Mouse (Mus musculus) cerebral cortex, adult 2 months (tissue): ENCODE data around the gene Hs3st1.

Source experiments
- WGBS: fragments of 180-500 bp; shearing (Covaris S2); methylation state at CpG from one replicate; pipeline ENCODE4 v1.1.7; 2018; 5-methylcytosine and 5-hydroxymethylcytosine counted together

Hs3st1 gene

DNA sequence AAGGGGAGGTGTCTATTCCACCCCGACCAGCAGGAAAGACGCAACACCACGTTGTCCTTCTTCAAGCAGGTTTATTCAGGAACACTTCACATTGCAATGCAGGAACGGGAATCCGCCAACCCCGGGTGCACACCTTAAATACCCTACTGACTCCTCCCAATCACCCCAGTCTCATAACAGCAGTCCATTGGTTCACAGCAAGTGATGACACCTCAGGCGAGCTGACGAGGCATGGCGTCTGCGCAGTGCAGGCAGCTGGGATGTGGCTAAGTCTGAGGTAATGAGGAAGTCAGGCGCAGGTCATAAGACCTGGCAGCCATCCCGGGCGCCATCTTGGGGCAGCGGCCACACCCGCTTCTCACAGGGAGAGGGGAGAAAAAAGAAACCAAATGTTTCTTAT lies at the start of gene Hs3st1:
Gene Hs3st1 (minus strand): TSS at position 101 of the 400 bp plus-strand sequence.
- 96% methylated on average over 15 of the region's 15 CpGs for WGBS

DNA sequence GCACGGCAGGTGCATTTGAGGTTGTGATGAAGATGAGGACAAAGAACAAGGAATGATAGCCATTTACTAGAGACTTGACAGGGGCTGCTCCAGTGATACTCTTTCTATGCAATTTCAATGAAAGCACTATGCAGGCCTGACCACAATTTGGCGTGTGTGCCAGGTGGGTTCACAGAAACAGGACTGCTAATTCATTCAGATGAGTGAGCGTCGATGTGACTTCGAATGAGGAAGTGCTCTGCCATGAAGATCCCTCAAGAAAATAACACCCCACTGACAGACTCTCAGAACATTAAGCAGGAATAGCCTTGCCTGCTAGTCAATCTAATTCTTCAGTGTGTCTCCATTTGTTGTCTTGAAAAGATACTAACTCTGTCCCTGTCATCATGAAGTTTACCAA lies 49.4 kb upstream of the Hs3st1 start:
- 75% methylated on average over 5 of the region's 5 CpGs for WGBS

DNA sequence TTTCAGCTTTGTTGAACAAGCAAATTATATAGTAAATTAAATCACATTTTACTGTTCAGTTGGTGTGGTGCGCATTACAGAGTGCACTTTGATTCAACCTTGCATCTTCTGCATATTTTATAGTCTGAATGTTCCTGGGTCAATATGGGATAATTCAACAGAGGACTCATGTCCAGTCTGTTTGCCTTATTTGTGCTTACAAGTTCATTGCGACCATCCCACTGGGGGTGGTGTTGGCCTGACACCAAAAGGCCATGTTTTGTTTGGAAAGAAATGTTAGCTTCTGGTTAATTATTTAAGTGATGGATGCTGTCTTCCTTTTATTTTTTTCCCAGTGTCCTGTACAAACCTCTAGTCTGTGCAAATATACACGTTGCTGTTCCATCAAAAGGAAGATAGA lies 48.7 kb upstream of the Hs3st1 start:
- 29% methylated on average over 3 of the region's 3 CpGs for WGBS

DNA sequence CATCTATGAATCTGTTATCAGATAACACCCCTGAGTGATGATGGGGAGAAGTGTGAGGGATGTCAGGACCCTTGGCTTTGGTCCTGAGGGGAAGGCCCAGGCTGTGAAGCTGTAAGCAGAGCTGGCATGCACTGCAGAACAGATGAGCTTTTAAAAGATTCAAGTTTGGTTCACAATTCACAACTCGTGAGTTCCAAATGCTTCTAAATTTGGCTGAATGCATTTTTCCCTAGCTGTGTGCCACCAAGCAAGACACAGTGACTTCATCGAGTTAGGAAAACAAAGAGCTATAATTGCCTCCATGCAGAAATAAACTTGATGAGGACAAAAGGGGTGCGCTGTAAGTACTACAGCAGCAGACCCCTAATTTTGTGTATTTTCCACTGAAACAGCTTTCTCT lies 48.2 kb upstream of the Hs3st1 start:
- WGBS, result 26% methylated on average over 3 of the region's 3 CpGs

- 47% methylated on average over 3 of the region's 3 CpGs for WGBS
Measured at GRCm38 (mm10) chr5:39802110-39802509, 46.8 kb upstream of the Hs3st1 start.

GRCm38 (mm10) chr5:39777094-39777710 lies 21.9 kb upstream of the Hs3st1 start:
- 48% methylated on average over 7 of the region's 7 CpGs for WGBS

GRCm38 (mm10) chr5:39771680-39772348 lies 16.5 kb upstream of the Hs3st1 start:
- 26% methylated on average over 5 of the region's 5 CpGs for WGBS

DNA sequence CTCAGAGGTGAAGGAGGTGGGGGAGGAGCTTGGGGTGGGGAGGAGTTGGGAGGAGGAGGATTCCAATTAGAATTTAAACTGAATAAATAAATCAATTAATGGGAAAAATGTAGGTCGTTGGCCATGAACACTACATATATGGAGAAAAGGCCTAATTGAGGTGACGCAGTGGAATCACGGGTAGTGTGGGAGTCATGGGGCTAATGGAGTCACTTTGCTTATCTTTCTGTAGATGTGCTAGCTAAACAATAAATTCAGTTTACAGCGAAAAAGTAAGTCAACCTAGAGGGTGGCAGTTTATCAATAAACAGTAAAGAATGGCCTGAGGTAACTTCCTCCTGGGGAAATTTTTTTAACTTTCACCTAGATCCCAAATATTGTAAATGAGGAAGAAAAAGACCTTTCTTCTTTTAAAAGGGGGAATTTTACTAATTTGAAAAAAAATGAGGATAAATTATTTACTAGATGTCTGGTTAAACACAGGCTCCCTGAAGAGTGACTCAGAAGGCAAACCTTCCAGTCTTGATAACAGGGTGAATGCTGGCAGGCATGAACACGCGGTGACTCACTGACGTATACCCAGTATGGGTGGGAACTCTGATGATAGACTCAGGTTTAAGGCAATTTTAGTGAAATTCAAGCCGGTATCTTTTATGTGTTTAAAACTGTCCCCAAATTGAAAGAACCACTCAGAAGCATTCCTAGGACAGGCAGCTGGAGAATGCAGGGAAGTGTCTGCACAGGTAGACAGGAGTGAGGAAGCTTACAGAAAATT lies 6.6 kb upstream of the Hs3st1 start:
- WGBS, result 78% methylated on average over 8 of the region's 8 CpGs

DNA sequence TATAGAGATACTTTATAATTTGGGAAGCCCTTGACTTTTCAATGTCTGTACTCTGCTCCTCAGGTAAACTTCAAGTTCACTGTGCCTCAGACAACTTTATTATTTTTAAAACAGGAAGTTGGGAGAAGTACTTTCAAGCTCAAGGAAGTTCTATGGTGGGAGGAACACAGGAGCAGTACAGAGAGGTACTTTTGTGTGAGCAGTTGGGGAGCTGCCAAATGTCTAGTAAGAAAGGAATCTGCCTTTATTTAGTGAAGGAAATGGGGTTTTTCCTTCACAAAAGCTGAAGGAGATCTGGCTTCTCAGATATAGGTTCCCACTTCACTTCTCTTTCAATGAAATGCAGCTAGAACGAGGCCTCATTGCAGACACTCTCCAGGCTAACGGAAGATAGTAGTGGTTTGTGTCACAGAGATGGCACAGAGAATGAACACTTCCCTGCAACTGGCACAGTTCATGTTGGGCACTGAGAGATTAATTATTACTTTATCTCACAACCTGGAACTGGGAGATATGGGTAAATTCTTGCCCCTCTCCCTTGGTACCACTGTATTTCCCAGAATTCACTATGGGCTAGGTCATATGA lies 3.7 kb upstream of the Hs3st1 start:
- WGBS, result 46% methylated on average over 2 of the region's 2 CpGs

GRCm38 (mm10) chr5:39736843-39737242 lies 18.4 kb downstream of the Hs3st1 start:
- 60% methylated on average over 2 of the region's 2 CpGs for WGBS

DNA sequence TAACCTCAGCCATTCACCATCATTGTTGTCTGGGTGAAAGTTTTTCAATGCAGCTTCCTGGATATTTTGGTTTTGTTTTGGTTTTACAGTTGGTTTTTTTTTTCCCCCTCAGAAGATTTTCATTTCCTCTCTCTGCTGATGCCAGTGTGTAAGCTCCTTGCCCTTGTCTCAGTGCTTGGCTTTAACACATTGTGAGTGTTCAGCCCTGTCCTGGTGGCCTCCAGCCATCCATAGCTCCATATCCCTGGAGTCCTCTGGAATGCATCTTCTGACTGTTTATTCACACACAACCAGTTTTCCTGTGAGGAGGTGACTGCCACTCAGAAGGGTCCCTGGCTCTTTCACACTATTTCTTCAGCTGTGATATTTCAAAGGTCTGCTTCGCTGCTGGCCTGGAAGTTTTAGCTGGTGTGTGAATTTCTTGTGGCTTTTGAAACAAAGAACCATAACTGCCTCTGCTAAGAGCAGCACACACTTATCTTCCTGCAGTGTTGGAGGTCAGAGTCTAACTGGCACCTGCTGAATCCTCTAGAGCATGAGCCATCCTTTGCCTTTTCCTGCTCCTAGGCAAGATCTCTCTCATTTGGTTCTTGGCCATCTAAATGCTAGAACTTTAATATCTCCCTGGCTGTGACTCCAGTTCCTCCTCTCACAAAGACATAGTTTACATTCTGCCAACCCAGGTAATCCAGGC lies 21.4 kb downstream of the Hs3st1 start:
- 76% methylated on average over 1 of the region's 1 CpGs for WGBS

DNA sequence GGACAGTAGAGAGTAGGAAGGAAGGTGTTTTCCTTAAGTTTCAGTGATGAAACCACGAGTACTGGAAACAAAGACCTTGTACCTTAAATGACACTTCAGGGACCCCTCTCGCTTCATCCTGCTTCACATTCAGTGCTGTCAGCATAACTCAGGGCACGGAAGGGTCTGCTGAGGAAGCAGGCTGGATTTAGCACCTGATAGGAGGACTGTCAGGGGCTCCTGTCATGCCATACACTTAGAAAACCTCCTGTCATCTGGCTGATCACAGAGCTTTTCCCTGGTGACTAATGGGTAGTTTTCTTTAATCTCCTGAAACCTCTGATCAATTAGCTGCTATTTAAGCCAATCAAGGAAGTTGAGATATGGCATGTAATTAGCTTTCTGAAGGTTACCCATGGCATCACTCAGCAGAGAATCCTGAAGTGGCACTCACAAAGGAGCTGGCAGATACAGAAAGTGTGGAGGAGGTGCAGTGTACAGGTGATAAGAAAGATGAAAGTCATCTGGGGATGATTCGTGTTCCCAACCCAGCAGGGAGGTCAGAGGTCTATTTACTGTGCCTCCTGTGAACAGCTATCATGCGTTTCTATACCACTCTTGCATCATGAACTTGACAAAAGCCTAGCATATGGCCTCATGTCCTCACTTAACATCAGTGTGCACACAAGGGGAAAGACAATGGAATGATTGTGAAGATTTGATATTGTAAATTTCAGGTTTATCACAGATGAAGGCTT lies 22.1 kb downstream of the Hs3st1 start:
- 82% methylated on average over 5 of the region's 5 CpGs for WGBS

GRCm38 (mm10) chr5:39715694-39716550 lies 39.4 kb downstream of the Hs3st1 start:
- 77% methylated on average over 13 of the region's 13 CpGs for WGBS

- 73% methylated on average over 5 of the region's 5 CpGs for WGBS
Measured at GRCm38 (mm10) chr5:39715193-39715592, 40.1 kb downstream of the Hs3st1 start.

GRCm38 (mm10) chr5:39705539-39705938 lies 49.7 kb downstream of the Hs3st1 start:
- 79% methylated on average over 3 of the region's 3 CpGs for WGBS

- 94% methylated on average over 4 of the region's 4 CpGs for WGBS
Measured at GRCm38 (mm10) chr5:39660826-39661225, 94.4 kb downstream of the Hs3st1 start.

DNA sequence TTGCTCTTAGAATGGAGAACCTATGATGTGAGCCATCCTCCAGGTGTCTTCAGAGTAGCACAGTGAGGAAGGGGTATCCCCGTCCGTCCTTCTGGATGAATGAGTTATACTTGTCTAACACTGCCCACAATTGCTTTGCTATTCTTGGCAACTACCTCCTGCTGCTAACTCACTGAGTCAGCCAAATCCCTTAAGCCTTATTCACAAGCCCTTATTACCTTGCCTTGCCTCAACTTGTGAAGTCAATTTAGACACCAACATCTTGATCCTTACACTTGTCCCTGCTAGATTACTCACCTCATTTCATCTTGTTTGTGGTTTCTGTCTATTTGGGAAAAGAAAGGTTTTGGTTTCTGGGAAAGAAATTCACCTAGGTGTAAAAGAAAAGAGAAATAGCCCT lies 95.9 kb downstream of the Hs3st1 start:
- WGBS, result 47% methylated on average over 2 of the region's 2 CpGs

GRCm38 (mm10) chr5:39644827-39645380 lies 110.4 kb downstream of the Hs3st1 start:
- under 1% methylated on average over 28 of the region's 28 CpGs for WGBS

DNA sequence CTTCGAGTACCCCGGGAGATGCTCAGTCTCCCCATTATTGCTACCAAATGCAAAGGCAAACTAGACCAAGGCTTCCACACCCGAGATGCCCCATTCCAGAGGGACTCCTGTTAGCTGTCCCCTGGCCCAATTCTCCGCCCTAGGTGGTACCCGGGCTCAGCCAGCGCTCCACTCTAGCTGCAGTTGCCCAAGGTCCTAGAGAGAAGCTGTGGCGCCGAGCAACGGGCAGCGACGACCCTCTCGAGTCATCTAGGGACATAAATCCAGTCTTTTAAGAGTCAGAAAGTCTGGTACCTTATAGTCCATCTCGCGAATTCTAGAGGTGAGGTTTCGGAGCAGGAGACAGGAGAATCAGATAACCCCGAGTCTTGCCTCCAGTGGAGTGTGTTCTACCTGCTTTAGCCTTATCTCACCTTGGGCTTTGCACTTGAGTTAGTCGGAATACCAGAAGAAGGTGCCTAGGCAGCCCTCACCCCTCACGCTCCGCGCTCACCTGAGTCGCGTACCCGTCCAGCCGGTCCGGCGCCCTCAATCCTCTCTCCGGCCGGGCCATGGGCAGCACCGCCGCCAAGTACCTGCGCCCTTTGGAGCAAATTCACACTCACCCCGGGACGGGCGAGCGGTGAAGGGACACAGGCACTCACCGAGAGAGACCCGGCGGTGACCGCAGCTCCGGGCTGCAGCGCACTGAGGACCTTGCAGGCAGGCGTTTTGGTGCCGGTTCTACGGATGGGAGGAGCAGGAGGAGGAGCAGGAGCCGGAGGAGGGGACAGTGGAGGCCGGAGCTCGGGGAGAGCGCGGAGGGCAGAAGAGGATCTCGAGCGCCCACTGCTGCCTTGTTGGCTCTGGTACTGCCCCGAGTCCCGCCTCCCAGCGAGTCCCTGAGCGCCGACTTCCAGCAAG lies 111.1 kb downstream of the Hs3st1 start:
- WGBS, result under 1% methylated on average over 56 of the region's 56 CpGs
